Mouse (Mus musculus): ENCODE measurements around the gene Slc9a5. TPM values are rescaled to one million over a fixed set of nuclear protein-coding genes. Genes with fewer than 3 reads are reported as not detected.

Gene Slc9a5
- polyA plus RNA-seq, 1 experiment from 2014 or later: 2.1 TPM

DNA sequence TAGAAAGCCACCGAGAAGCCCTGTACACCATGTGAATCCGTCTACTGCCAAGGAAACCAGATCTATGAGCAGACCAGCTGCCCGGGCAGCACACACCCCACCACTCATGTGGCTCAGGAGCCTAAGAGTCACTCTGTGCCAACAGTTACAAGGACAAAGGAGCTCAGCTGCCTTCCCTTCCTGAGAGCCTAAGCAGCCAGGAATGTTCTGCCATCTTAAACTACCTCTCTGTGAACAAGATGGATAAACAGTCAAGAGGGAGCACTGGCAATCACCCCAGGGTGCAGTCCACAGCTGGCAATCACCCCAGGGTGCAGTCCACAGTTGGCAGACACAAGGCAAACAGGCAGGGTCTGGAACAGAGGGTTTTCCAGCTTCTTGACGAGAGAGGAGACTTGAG, 30.7 kb upstream of the Slc9a5 start:
- Histone ChIP-seq H3K4me3 (ENCODE audit: low read depth, low read length) (no peak overlapping the region), H3K4me1 (ENCODE audit: control insufficient read depth, insufficient read depth, low read length) (peaks cover 4% of the 10 kb centered on the region; the same call in 1 of the 2 replicates), H3K36me3 (ENCODE audit: control insufficient read depth, insufficient read depth, low read length) (peaks cover 18% of the 10 kb centered on the region), H3K27me3 (ENCODE audit: control insufficient read depth, insufficient read depth, low read length) (no peaks in the 10 kb centered on the region), H3K9me3 (replicated peaks; ENCODE audit: control insufficient read depth, low read length) (no peaks in the 10 kb centered on the region), H3K9ac (ENCODE audit: low read depth, low read length) (no peak overlapping the region), H3K27ac (ENCODE audit: low read depth, low read length) (no peak overlapping the region), H3K4me2 (no peak overlapping the region)
- WGBS (ENCODE audit: insufficient replicate concordance): 80% methylated on average over 4 of the region's 4 CpGs
- ATAC-seq (replicated peaks; ENCODE audit: insufficient number of reproducible peaks, low FRiP score, low TSS enrichment): no peak

DNA sequence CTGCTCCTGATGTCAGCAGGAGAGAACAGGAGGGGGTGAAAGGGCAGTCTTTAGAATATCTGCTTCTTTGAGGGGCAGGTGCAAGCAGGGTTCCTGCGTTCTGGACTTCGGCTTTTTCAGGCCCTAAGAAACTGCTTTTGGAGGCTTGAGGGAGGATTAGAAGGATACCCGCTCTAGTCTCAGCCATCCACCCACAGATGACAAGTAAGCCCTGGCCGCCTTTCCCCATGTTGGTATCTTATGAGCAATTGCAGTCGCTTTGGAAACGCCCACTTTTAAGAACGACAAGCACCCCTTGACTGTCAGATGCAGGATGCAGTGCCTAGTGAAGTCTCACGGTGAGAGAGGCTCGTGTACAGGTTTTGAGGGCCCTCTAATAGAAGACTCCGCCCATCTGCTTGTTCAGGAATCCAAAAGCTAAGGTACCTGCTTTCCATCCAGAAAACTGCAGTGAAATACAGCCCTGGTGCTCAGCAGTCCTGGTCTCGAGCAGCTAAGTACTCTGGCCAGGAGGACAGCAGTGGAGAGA, 29.9 kb upstream of the Slc9a5 start:
- Histone ChIP-seq H3K4me1 (ENCODE audit: control insufficient read depth, insufficient read depth, low read length) (peaks cover 2% of the 10 kb centered on the region; the same call in 1 of the 2 replicates), H3K4me3 (ENCODE audit: low read depth, low read length) (no peak overlapping the region), H3K27ac (ENCODE audit: low read depth, low read length) (no peak overlapping the region), H3K36me3 (ENCODE audit: control insufficient read depth, insufficient read depth, low read length) (peaks cover 16% of the 10 kb centered on the region), H3K9ac (ENCODE audit: low read depth, low read length) (no peak overlapping the region), H3K9me3 (replicated peaks; ENCODE audit: control insufficient read depth, low read length) (no peaks in the 10 kb centered on the region), H3K27me3 (ENCODE audit: control insufficient read depth, insufficient read depth, low read length) (no peaks in the 10 kb centered on the region), H3K4me2 (no peak overlapping the region)
- ATAC-seq (replicated peaks; ENCODE audit: insufficient number of reproducible peaks, low FRiP score, low TSS enrichment): no peak
- 78% methylated on average over 11 of the region's 11 CpGs for WGBS (ENCODE audit: insufficient replicate concordance)

DNA sequence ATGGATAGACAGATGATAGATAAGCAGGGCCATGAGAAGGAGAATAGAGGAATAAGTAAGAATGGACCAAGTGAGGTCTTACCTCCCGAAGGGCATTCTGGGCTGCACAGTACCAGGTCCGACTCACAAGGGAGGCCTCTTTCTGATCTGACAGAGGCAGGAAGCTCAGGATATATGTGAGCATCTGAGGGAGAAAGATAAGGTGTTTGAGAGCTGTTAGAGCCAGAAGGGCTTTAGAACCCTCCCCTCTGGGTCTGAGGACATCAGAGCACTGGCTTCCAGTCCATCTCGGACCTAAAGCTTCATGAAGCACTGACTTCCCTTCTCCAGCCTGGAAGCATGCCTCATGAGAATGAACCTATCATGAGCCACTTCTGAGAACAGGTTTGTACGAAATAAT, 25.5 kb upstream of the Slc9a5 start:
- H3K4me3 ChIP-seq (ENCODE audit: low read depth, low read length): no peak overlapping the region
- H3K4me2 ChIP-seq: no peak overlapping the region
- H3K9ac ChIP-seq (ENCODE audit: low read depth, low read length): no peak overlapping the region
- WGBS (ENCODE audit: insufficient replicate concordance): 71% methylated on average over 4 of the region's 4 CpGs
- H3K4me1 ChIP-seq (ENCODE audit: control insufficient read depth, insufficient read depth, low read length): peaks cover 16% of the 10 kb centered on the region
- H3K27me3 ChIP-seq (ENCODE audit: control insufficient read depth, insufficient read depth, low read length): no peaks in the 10 kb centered on the region
- H3K9me3 ChIP-seq (replicated peaks; ENCODE audit: control insufficient read depth, low read length): no peaks in the 10 kb centered on the region
- peaks cover 4% of the 10 kb centered on the region; the same call in 1 of the 2 replicates for H3K36me3 ChIP-seq (ENCODE audit: control insufficient read depth, insufficient read depth, low read length)
- no peak for ATAC-seq (replicated peaks; ENCODE audit: insufficient number of reproducible peaks, low FRiP score, low TSS enrichment)
- H3K27ac ChIP-seq (ENCODE audit: low read depth, low read length): no peak overlapping the region

DNA sequence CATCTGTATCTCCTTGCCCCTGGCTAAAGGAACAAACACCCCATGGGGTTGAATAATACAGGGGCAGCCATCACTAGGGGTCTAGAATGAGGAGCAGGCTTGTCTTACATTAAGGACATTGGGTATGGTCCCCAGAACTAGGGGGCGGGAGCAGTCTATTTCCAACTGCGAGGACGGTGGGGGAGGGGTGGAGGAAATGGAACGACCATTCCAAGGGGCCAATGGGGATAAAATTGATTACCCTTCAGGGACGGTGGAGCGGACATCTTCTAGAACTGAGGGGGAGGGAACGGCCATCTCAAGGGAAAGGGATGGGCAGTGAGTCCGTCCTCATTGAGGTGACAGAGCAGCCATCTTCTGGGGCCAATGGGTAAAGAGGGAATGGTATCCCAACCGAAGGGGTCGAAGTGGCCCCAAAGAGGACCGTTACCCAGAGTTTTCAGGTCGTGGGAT, 23.0 kb upstream of the Slc9a5 start:
- Histone ChIP-seq H3K4me2 (peak overlapping the region; percentile 73), H3K36me3 (ENCODE audit: control insufficient read depth, insufficient read depth, low read length) (peaks cover 23% of the 10 kb centered on the region), H3K27me3 (ENCODE audit: control insufficient read depth, insufficient read depth, low read length) (no peaks in the 10 kb centered on the region), H3K9me3 (replicated peaks; ENCODE audit: control insufficient read depth, low read length) (no peaks in the 10 kb centered on the region), H3K4me1 (ENCODE audit: control insufficient read depth, insufficient read depth, low read length) (peaks cover 16% of the 10 kb centered on the region), H3K9ac (ENCODE audit: low read depth, low read length) (peak overlapping the region; percentile 89), H3K27ac (ENCODE audit: low read depth, low read length) (peak overlapping the region; percentile 81), H3K4me3 (ENCODE audit: low read depth, low read length) (peak overlapping the region; percentile 79)
- no peak for ATAC-seq (replicated peaks; ENCODE audit: insufficient number of reproducible peaks, low FRiP score, low TSS enrichment)
- WGBS (ENCODE audit: insufficient replicate concordance): 0% methylated on average over 12 of the region's 12 CpGs

DNA sequence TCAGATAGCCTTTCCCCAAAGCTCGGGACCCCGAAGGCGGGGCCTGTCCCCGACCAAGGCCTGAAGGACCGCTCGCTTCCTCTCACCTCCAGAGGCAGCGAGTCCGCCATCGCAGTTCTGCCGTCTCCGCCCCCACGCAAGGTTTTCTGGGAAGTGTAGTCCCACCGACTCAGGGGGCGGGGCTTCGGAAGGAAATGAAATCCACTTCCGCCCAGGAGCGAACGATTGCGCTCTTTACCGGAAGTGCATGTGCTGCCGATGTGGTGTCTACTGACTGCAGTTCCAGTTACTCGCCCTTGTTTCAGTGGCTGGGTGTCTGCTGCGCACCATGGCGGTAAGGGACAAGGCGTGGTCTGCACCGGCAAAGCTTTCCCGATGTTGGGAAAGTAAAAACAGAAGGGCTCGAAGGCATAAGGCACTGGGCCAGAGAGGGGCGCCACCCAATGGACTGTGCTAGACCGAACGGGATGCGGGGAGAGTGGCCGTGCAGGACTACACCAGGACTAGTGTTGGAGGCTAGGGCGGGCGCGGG, 22.4 kb upstream of the Slc9a5 start, which contains the start of the genes Lrrc29 and Tmem208:
TSS of gene Lrrc29 (minus strand) at position 138 of the 532 bp plus-strand sequence.
TSS of gene Tmem208 (plus strand) at position 214 of the 532 bp plus-strand sequence.
- peak; percentile 87 for ATAC-seq (replicated peaks; ENCODE audit: insufficient number of reproducible peaks, low FRiP score, low TSS enrichment)
- peaks cover 16% of the 10 kb centered on the region for H3K4me1 ChIP-seq (ENCODE audit: control insufficient read depth, insufficient read depth, low read length)
- peaks cover 29% of the 10 kb centered on the region for H3K36me3 ChIP-seq (ENCODE audit: control insufficient read depth, insufficient read depth, low read length)
- peak within 1 kb of the TSS; percentile 73 for H3K4me2 ChIP-seq
- no peaks in the 10 kb centered on the region for H3K27me3 ChIP-seq (ENCODE audit: control insufficient read depth, insufficient read depth, low read length)
- H3K9ac ChIP-seq (ENCODE audit: low read depth, low read length): peak within 1 kb of the TSS; percentile 89
- peak within 1 kb of the TSS; percentile 81 for H3K27ac ChIP-seq (ENCODE audit: low read depth, low read length)
- WGBS (ENCODE audit: insufficient replicate concordance): under 1% methylated on average over 36 of the region's 36 CpGs
- no peaks in the 10 kb centered on the region for H3K9me3 ChIP-seq (replicated peaks; ENCODE audit: control insufficient read depth, low read length)
- H3K4me3 ChIP-seq (ENCODE audit: low read depth, low read length): peak within 1 kb of the TSS; percentile 79

DNA sequence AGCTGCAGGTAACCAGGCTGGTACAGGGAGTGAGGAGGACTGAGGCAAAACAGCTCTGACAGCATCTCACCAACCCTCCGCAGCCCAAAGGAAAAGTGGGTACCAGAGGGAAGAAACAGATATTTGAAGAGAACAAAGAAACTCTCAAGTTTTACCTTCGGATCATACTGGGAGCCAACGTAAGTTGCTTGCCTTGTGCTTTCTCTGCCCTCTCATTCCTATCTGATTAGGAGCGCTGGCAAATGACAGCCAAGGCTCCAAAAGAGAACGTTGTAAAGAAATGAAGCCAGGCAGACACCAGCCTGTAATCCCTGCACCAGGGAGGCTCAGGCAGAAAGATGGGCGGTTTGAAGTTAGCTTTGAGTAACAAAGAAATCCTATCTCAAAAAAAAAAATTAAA, 21.7 kb upstream of the Slc9a5 start:
- peaks cover 36% of the 10 kb centered on the region for H3K36me3 ChIP-seq (ENCODE audit: control insufficient read depth, insufficient read depth, low read length)
- peak overlapping the region; percentile 73 for H3K4me2 ChIP-seq
- ATAC-seq (replicated peaks; ENCODE audit: insufficient number of reproducible peaks, low FRiP score, low TSS enrichment): no peak
- H3K27ac ChIP-seq (ENCODE audit: low read depth, low read length): peak overlapping the region; percentile 81; the same call in 1 of the 2 replicates
- WGBS (ENCODE audit: insufficient replicate concordance): 32% methylated on average over 6 of the region's 6 CpGs
- no peaks in the 10 kb centered on the region for H3K27me3 ChIP-seq (ENCODE audit: control insufficient read depth, insufficient read depth, low read length)
- H3K4me1 ChIP-seq (ENCODE audit: control insufficient read depth, insufficient read depth, low read length): peaks cover 16% of the 10 kb centered on the region
- peak overlapping the region; percentile 79 for H3K4me3 ChIP-seq (ENCODE audit: low read depth, low read length)
- peak overlapping the region; percentile 89 for H3K9ac ChIP-seq (ENCODE audit: low read depth, low read length)
- no peaks in the 10 kb centered on the region for H3K9me3 ChIP-seq (replicated peaks; ENCODE audit: control insufficient read depth, low read length)

DNA sequence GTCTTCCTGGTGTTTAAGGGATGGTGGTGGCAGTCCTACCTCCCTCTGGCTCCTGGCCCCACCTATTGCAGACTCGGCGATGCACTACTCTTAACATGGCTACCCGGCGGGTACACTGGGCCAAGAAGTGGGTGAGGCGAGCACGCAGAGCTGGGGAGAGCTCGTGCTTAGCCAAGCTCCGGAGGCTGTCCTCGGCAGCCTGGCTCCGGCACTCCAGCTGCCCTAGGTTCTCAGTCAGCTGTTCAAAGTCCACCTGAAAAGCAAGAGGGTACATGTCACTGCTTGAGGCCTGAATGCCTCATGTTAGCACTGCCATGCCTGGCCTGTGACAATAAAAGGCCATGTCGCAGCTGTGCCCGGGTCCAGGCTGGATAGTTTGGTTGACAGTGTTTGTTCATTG, 18.3 kb upstream of the Slc9a5 start:
- Histone ChIP-seq H3K27me3 (ENCODE audit: control insufficient read depth, insufficient read depth, low read length) (no peaks in the 10 kb centered on the region), H3K4me1 (ENCODE audit: control insufficient read depth, insufficient read depth, low read length) (peaks cover 10% of the 10 kb centered on the region), H3K4me3 (ENCODE audit: low read depth, low read length) (no peak overlapping the region), H3K9me3 (replicated peaks; ENCODE audit: control insufficient read depth, low read length) (no peaks in the 10 kb centered on the region), H3K4me2 (no peak overlapping the region), H3K9ac (ENCODE audit: low read depth, low read length) (no peak overlapping the region), H3K36me3 (ENCODE audit: control insufficient read depth, insufficient read depth, low read length) (peaks cover 38% of the 10 kb centered on the region), H3K27ac (ENCODE audit: low read depth, low read length) (no peak overlapping the region)
- no peak for ATAC-seq (replicated peaks; ENCODE audit: insufficient number of reproducible peaks, low FRiP score, low TSS enrichment)
- WGBS (ENCODE audit: insufficient replicate concordance): 95% methylated on average over 12 of the region's 12 CpGs

DNA sequence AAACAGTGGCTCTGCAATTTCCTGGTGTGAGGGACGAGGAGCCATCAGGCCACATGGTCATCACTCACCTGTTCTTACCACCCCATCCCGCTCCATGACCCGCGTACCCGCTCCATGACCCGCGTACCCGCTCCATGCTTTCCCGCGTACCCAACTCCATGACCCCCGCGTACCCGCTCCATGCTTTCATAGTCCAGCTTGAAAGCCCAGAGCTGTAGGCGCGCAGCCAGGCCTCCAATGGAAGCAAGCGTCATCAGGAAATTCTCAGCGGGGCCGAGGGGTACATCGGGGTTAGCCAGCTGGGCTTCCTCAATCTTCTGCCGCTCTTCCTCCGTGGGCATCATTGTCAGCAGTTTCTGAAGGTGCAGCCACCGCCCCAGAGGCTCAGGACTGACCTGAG, 17.2 kb upstream of the Slc9a5 start:
- no peak overlapping the region for H3K4me3 ChIP-seq (ENCODE audit: low read depth, low read length)
- 92% methylated on average over 22 of the region's 22 CpGs for WGBS (ENCODE audit: insufficient replicate concordance)
- H3K36me3 ChIP-seq (ENCODE audit: control insufficient read depth, insufficient read depth, low read length): peaks cover 46% of the 10 kb centered on the region

DNA sequence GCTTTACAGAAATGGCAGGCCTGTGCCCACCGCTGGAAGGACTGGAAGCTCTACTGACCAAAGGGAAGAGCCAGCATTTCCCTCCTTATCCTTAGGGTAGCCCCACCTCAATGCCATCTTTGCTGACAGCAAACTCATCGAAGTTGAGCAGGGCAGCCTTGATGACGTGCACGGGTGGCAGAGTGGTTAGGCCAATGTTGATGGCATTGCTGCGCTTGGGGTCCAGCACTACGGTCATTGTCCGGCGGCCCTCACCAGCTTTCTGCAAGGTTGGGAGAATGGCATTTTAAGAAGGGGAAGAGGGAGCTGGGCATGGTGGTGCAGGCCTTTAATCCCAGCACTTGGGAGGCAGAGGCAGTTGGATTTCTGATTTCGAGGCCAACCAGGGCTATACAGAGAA, 16.7 kb upstream of the Slc9a5 start:
- Histone ChIP-seq H3K4me2 (no peak overlapping the region), H3K9ac (ENCODE audit: low read depth, low read length) (no peak overlapping the region), H3K4me1 (ENCODE audit: control insufficient read depth, insufficient read depth, low read length) (peaks cover 7% of the 10 kb centered on the region), H3K4me3 (ENCODE audit: low read depth, low read length) (no peak overlapping the region), H3K9me3 (replicated peaks; ENCODE audit: control insufficient read depth, low read length) (no peaks in the 10 kb centered on the region), H3K27ac (ENCODE audit: low read depth, low read length) (no peak overlapping the region), H3K36me3 (ENCODE audit: control insufficient read depth, insufficient read depth, low read length) (peaks cover 50% of the 10 kb centered on the region), H3K27me3 (ENCODE audit: control insufficient read depth, insufficient read depth, low read length) (no peaks in the 10 kb centered on the region)
- no peak for ATAC-seq (replicated peaks; ENCODE audit: insufficient number of reproducible peaks, low FRiP score, low TSS enrichment)
- 92% methylated on average over 9 of the region's 9 CpGs for WGBS (ENCODE audit: insufficient replicate concordance)

More for the DNA sequence above, 17.2 kb upstream of the Slc9a5 start:
- ATAC-seq (replicated peaks; ENCODE audit: insufficient number of reproducible peaks, low FRiP score, low TSS enrichment): no peak
- Histone ChIP-seq H3K27me3 (ENCODE audit: control insufficient read depth, insufficient read depth, low read length) (no peaks in the 10 kb centered on the region), H3K9ac (ENCODE audit: low read depth, low read length) (no peak overlapping the region), H3K4me2 (no peak overlapping the region), H3K9me3 (replicated peaks; ENCODE audit: control insufficient read depth, low read length) (no peaks in the 10 kb centered on the region), H3K27ac (ENCODE audit: low read depth, low read length) (no peak overlapping the region), H3K4me1 (ENCODE audit: control insufficient read depth, insufficient read depth, low read length) (peaks cover 9% of the 10 kb centered on the region)

Measured in heart, embryonic 11.5 days (tissue).